Mouse (Mus musculus): ENCODE results near the gene Tex26.
A peak's percentile ranks its signal among the peaks of the same experiment; 100 is the strongest.

- TF ChIP-seq CTCF (IDR thresholded peaks at IDR 0.05; ENCODE audit: low read depth, low read length) (peak; percentile 35; the same call in 1 of the 2 replicates), POLR2A (IDR thresholded peaks at IDR 0.05; ENCODE audit: extremely low read depth, insufficient read depth, low read length) (no peak)
Observed at GRCm38 (mm10) chr5:149417381-149417780, 22.1 kb upstream of the Tex26 start.
